Mouse (Mus musculus) G1E (cell line): Measurements from ENCODE around the gene Rnf166.

Experiments used
- CTCF ChIP-seq: IDR thresholded peaks from 2 replicates; pipeline ENCODE4 v1.5.1; 2012; ENCODE audit warnings: low read depth, low read length, inconsistent platforms, mixed read lengths
- GATA1 ChIP-seq: IDR thresholded peaks from 2 replicates; pipeline ENCODE4 v1.6.1; 2012; ENCODE audit warnings: borderline replicate concordance, low read length, inconsistent platforms, mixed read lengths
- TAL1 ChIP-seq: conservative IDR thresholded peaks from 2 replicates; pipeline ENCODE4 v1.6.1; 2012; ENCODE audit warnings: low read depth, low read length, inconsistent platforms, mixed read lengths

- TF ChIP-seq CTCF (no peak), TAL1 (no peak), GATA1 (no peak)
Observed at GRCm38 (mm10) chr8:122430646-122431045, 45.2 kb downstream of the Rnf166 start.
